Mouse (Mus musculus) liver, adult 2 months (tissue): Measurements from ENCODE around the gene Aen. TPM values are rescaled to one million over a fixed set of nuclear protein-coding genes. Genes with fewer than 3 reads are reported as not detected.

Experiments
- DNase-seq: peaks from one replicate; pipeline ENCODE4 v3.0.0-alpha.2; 2011; ENCODE audit warnings: low read depth, low spot score; ENCODE audit errors: extremely low read depth
- H3K27ac ChIP-seq: fragments of 200-500 bp; replicated peaks from 2 replicates; pipeline ENCODE4 v1.5.1; 2012; ENCODE audit warnings: low read depth, mild to moderate bottlenecking, control low read depth, inconsistent platforms, low read length; ENCODE audit not compliant: insufficient read depth
- H3K27me3 ChIP-seq: fragments of 200-500 bp; 2 replicates; pipeline ENCODE4 v1.6.1; 2012; ENCODE audit warnings: mild to moderate bottlenecking, moderate library complexity, low read length, inconsistent platforms; ENCODE audit not compliant: control insufficient read depth, insufficient read depth
- H3K36me3 ChIP-seq: fragments of 200-500 bp; 2 replicates; pipeline ENCODE4 v1.6.1; 2012; ENCODE audit warnings: low read length, inconsistent platforms; ENCODE audit not compliant: control insufficient read depth, insufficient read depth
- H3K4me1 ChIP-seq: fragments of 200-500 bp; 2 replicates; pipeline ENCODE4 v1.6.1; 2011; ENCODE audit warnings: low read length; ENCODE audit not compliant: control insufficient read depth, insufficient read depth
- H3K4me3 ChIP-seq: fragments of 200-500 bp; 2 replicates; pipeline ENCODE4 v1.5.1; 2011; ENCODE audit warnings: low read depth, mild to moderate bottlenecking, control low read depth, low read length, moderate library complexity; ENCODE audit not compliant: insufficient read depth
- H3K79me2 ChIP-seq: fragments of 200-500 bp; 2 replicates; pipeline ENCODE4 v1.6.1; 2012; ENCODE audit warnings: inconsistent platforms, mild to moderate bottlenecking, low read length, moderate library complexity; ENCODE audit not compliant: control insufficient read depth, insufficient read depth
- H3K9ac ChIP-seq: fragments of 200-500 bp; 2 replicates; pipeline ENCODE4 v1.6.1; 2012; ENCODE audit warnings: low read depth, mild to moderate bottlenecking, control low read depth, inconsistent platforms, low read length
- CTCF ChIP-seq: fragments of 200-500 bp; IDR thresholded peaks from 2 replicates; pipeline ENCODE4 v1.5.1; 2011; ENCODE audit warnings: low read depth, low read length, control low read depth
- POLR2A ChIP-seq: fragments of 200-500 bp; IDR thresholded peaks from 2 replicates; pipeline ENCODE4 v1.6.1; 2011; ENCODE audit warnings: low read length, control low read depth; ENCODE audit not compliant: insufficient read depth; ENCODE audit errors: extremely low read depth
- WGBS: fragments of 180-500 bp; shearing (Covaris S2); methylation state at CpG from one replicate; pipeline ENCODE4 v1.1.7; 2018; 5-methylcytosine and 5-hydroxymethylcytosine counted together
- polyA plus RNA-seq: library from polyadenylated mRNA; depleted of rRNA; stranded (reverse); fragments of >200 nt; gene quantifications from 2 replicates; pipeline ENCODE4 v1.2.3, GENCODE M21; 2012
- total RNA-seq: library from RNA; depleted of rRNA; stranded (reverse); fragments of >200 nt; gene quantifications from 2 replicates; pipeline ENCODE4 v1.2.3, GENCODE M21; 2014

The Aen gene
- total and polyA plus RNA-seq, 2 experiments = 6.5 to 25.3 TPM

DNA sequence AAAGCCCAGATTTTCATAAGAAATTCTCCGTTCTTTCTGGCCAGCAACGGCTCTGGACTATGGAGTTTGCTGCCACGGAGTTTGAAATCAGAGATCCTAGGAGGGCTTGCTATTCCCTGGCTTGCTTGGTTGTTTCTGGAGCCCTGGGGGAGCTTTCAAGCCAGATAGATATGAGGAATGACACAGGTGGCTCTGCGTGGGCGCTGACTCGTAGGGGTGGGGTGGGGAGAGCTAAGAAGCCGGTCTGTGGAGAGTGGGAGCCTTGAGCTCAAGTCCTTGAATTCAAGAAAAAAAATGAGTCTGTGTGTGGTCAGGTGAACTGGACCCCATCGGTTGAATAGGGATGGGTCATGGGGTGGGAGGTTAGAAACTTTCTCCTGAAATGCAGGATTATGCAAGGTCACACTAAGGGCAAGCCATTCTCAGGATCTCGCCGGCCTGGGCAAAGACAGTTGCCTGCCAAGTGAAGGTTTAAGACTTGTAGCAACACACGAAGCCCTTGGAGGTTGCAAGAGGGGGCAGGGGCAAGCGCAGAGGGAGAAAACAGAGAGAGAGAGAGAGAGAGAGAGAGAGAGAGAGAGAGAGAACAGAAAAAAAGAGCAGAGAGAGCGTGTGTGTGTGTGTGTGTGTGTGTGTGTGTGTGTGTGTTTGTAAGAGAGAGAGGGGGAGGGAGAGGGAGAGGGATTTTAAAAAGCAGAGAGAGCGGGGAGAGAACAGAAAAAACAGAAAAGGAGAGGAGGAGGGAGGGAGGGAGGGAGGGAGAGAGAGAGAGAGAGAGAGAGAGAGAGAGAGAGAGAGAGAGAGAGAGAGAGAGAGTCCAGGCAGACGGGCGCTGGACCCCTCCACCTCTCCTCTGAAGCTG lies 13.8 kb upstream of the Aen start:
- 28% methylated on average over 16 of the region's 16 CpGs for WGBS
- Histone ChIP-seq H3K79me2 (no peaks in the 10 kb centered on the region), H3K27me3 (peaks cover 10% of the 10 kb centered on the region; the same call in 1 of the 2 replicates), H3K36me3 (no peaks in the 10 kb centered on the region), H3K4me3 (no peak overlapping the region), H3K9ac (no peak overlapping the region), H3K4me1 (no peaks in the 10 kb centered on the region), H3K27ac (no peak overlapping the region)
- DNase-seq = no peak
- no peak for TF ChIP-seq POLR2A
- TF ChIP-seq CTCF = no peak

GRCm38 (mm10) chr7:78882469-78882837 lies 13.2 kb upstream of the Aen start:
- Histone ChIP-seq H3K79me2 (no peaks in the 10 kb centered on the region), H3K27ac (no peak overlapping the region), H3K9ac (no peak overlapping the region), H3K27me3 (peaks cover 10% of the 10 kb centered on the region; the same call in 1 of the 2 replicates), H3K4me1 (no peaks in the 10 kb centered on the region), H3K4me3 (no peak overlapping the region), H3K36me3 (no peaks in the 10 kb centered on the region)
- WGBS = 6% methylated on average over 23 of the region's 23 CpGs
- no peak for DNase-seq
- TF ChIP-seq POLR2A (no peak), CTCF (no peak)

GRCm38 (mm10) chr7:78883016-78883725 lies 12.5 kb upstream of the Aen start:
- TF ChIP-seq CTCF = no peak
- TF ChIP-seq POLR2A = no peak
- H3K4me1 ChIP-seq = no peaks in the 10 kb centered on the region
- no peaks in the 10 kb centered on the region for H3K36me3 ChIP-seq
- no peak overlapping the region for H3K27ac ChIP-seq
- H3K4me3 ChIP-seq = no peak overlapping the region
- H3K27me3 ChIP-seq = peaks cover 10% of the 10 kb centered on the region; the same call in 1 of the 2 replicates
- no peaks in the 10 kb centered on the region for H3K79me2 ChIP-seq
- no peak for DNase-seq
- WGBS = 5% methylated on average over 34 of the region's 34 CpGs
- no peak overlapping the region for H3K9ac ChIP-seq

GRCm38 (mm10) chr7:78883726-78884060 lies 12.0 kb upstream of the Aen start:
- no peak overlapping the region for H3K27ac ChIP-seq
- no peak for TF ChIP-seq CTCF
- no peak for TF ChIP-seq POLR2A
- H3K27me3 ChIP-seq = peaks cover 10% of the 10 kb centered on the region; the same call in 1 of the 2 replicates
- no peaks in the 10 kb centered on the region for H3K4me1 ChIP-seq
- no peaks in the 10 kb centered on the region for H3K79me2 ChIP-seq
- H3K9ac ChIP-seq = no peak overlapping the region
- DNase-seq = no peak
- WGBS = 21% methylated on average over 8 of the region's 8 CpGs
- no peaks in the 10 kb centered on the region for H3K36me3 ChIP-seq
- H3K4me3 ChIP-seq = no peak overlapping the region

DNA sequence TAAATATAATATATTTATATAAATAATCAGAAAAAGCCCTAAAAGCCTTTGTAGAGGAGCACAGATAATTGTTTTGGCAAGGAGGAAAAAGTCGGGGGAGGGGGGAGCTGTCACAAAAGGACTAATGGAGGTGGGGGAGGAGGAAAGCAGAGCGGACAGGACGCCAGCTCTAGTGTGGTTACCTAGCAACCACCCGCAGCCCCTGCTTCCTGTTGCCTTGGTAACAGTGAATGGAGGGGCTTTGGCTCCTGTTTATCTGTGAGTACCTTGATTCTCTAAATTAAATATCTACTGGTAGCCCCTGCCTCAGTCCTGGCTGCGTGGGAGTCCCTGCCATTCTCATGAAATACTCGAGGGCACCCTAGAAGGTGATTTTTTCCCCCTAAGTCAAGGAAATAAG lies 11.5 kb upstream of the Aen start:
- Histone ChIP-seq H3K4me3 (no peak overlapping the region), H3K4me1 (no peaks in the 10 kb centered on the region), H3K79me2 (no peaks in the 10 kb centered on the region), H3K36me3 (no peaks in the 10 kb centered on the region), H3K27me3 (peaks cover 10% of the 10 kb centered on the region; the same call in 1 of the 2 replicates), H3K9ac (no peak overlapping the region), H3K27ac (no peak overlapping the region)
- DNase-seq = no peak
- 22% methylated on average over 6 of the region's 6 CpGs for WGBS
- no peak for TF ChIP-seq CTCF
- TF ChIP-seq POLR2A = no peak

DNA sequence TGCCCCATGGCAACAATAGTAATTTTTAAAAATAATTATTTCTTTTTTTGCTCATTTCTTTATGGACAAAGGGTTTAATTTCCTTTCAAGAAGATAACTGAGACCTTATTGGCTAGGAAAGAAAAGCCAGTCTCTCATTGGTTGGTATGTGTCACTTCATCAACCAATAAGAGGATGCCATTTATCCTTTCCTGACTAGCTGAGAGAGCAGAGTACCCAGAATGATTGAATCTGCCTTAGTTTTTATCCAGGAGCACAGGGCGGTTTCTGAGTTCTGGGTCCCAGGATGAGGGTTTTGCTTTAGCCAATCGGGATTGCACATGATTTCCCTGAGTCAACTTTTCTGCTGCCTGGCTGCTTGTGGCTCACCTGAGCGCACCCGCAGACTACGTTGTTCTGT lies 10.2 kb upstream of the Aen start:
- DNase-seq = no peak
- Histone ChIP-seq H3K4me1 (no peaks in the 10 kb centered on the region), H3K27me3 (peaks cover 10% of the 10 kb centered on the region; the same call in 1 of the 2 replicates), H3K36me3 (no peaks in the 10 kb centered on the region), H3K4me3 (no peak overlapping the region), H3K27ac (no peak overlapping the region), H3K79me2 (no peaks in the 10 kb centered on the region), H3K9ac (no peak overlapping the region)
- 79% methylated on average over 5 of the region's 5 CpGs for WGBS
- TF ChIP-seq CTCF (no peak), POLR2A (no peak)
